Mouse (Mus musculus): Measurements from ENCODE around the gene F10.

GRCm38 (mm10) chr8:13073255-13073654 lies 36.1 kb downstream of the F10 start:
- TF ChIP-seq CTCF (IDR thresholded peaks at IDR 0.05; ENCODE audit: insufficient read depth, low read depth, low read length): no peak
- TF ChIP-seq POLR2A (IDR thresholded peaks at IDR 0.05; ENCODE audit: insufficient read depth, low read depth, low read length): no peak

Data from olfactory bulb, adult 2 months (tissue).